Mouse (Mus musculus) lung, postnatal 0 days (tissue): ENCODE data around the gene Adgrl3. TPM values are rescaled to one million over a fixed set of nuclear protein-coding genes. Genes with fewer than 3 reads are reported as not detected.
A peak's percentile ranks its signal among the peaks of the same experiment; 100 is the strongest.

ENCODE experiments used
- ATAC-seq: fragments of 200-750 bp; cut with Nextera tagmentation; 2 replicates; pipeline ENCODE4 v1.8.0; 2017; ENCODE audit warnings: moderate library complexity
- DNase-seq: peaks from one replicate; pipeline ENCODE4 v3.0.0-alpha.2; 2016; ENCODE audit warnings: low spot score
- H3K27ac ChIP-seq: fragments of 300-500 bp; sonication (generic); 2 replicates; pipeline ENCODE4 v1.5.1; 2014; ENCODE audit warnings: antibody characterized with exemption, mild to moderate bottlenecking, low read length, mixed read lengths
- H3K27me3 ChIP-seq: fragments of 300-500 bp; sonication (generic); replicated peaks from 2 replicates; pipeline ENCODE4 v1.6.1; 2014; ENCODE audit warnings: low read length, mixed read lengths; ENCODE audit not compliant: insufficient read depth
- H3K36me3 ChIP-seq: fragments of 300-500 bp; sonication (generic); 2 replicates; pipeline ENCODE4 v1.6.1; 2014; ENCODE audit warnings: low read length, mixed read lengths; ENCODE audit not compliant: insufficient read depth
- H3K4me1 ChIP-seq: fragments of 300-500 bp; sonication (generic); 2 replicates; pipeline ENCODE4 v1.6.1; 2014; ENCODE audit warnings: antibody characterized with exemption, low read depth, low read length, mixed read lengths; ENCODE audit not compliant: insufficient read depth
- H3K4me2 ChIP-seq: fragments of 300-500 bp; sonication (generic); replicated peaks from 2 replicates; pipeline ENCODE4 v1.6.1; 2014; ENCODE audit warnings: low read depth, mild to moderate bottlenecking, low read length, moderate library complexity, mixed read lengths
- H3K4me3 ChIP-seq: fragments of 300-500 bp; sonication (generic); 2 replicates; pipeline ENCODE4 v1.5.1; 2014; ENCODE audit warnings: low read depth, low read length
- H3K9ac ChIP-seq: fragments of 300-500 bp; sonication (generic); replicated peaks from 2 replicates; pipeline ENCODE4 v1.6.1; 2014; ENCODE audit warnings: low read depth, mild to moderate bottlenecking
- H3K9me3 ChIP-seq: fragments of 300-500 bp; sonication (generic); 2 replicates; pipeline ENCODE4 v1.6.1; 2016; ENCODE audit warnings: low read length, mixed read lengths
- CTCF ChIP-seq: IDR thresholded peaks from 2 replicates; pipeline ENCODE4 v1.5.1; 2016; ENCODE audit warnings: antibody characterized with exemption, mild to moderate bottlenecking
- EP300 ChIP-seq: IDR thresholded peaks from 2 replicates; pipeline ENCODE4 v1.6.1; 2016; ENCODE audit warnings: antibody characterized with exemption, mild to moderate bottlenecking, control low read depth
- WGBS: fragments of 180-500 bp; shearing (Covaris S2); extraction: QIAGEN DNeasy Blood & Tissue Kit; methylation state at CpG from one replicate; pipeline ENCODE4 v1.1.7; 2014; 5-methylcytosine and 5-hydroxymethylcytosine counted together
- polyA plus RNA-seq: library from polyadenylated mRNA; unstranded; fragments of >200 nt; fragmentation: Nextera tagmentation; extraction: Ambion mirVana; gene quantifications from 2 replicates; pipeline ENCODE4 v1.2.1, GENCODE M21; 2015

Adgrl3 gene
- polyA plus RNA-seq, 1 experiment from 2014 or later, result 13.5 TPM

DNA sequence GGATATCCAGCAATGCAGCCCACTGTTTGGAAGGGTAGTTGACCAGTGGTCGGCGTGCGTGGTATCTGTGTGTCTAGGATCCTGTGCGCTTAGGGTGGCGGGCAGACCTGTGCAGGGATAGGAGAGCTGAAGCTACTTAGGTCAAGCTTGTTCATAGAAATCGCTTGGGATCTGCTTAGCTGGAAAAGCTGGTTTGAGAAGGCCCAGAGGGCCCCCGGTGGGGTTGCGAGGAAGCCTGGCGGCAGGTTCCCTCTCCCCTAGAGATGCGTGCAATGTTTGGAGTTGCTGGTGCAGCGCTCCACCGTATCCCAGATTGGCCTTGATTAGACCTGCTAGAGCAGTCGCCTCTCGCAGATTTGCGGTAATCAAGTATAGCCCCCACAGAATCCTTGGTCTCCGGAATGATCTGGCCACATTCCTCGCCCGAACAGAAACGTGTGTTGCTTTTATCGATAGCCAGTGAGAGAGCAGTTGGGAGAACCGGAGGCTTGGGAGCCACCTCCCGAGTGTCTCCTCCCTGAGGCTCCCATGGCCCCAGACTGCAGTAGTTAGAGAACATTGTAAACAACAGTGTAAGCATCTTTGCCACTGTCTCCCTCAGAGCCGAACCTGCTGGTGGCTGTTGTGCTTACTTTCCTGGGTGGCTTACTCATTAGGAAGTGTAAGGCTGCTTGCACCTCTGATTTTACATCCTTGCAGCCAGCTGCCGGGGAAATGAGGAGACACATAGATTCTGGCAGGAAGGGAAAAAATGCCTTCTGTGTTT lies 2.6 kb downstream of the Adgrl3 start:
- H3K27me3 ChIP-seq, result 0 out of 2 replicates have a peak, but pooled peaks cover 8% of the 10 kb centered on the region
- H3K4me3 ChIP-seq, result peak overlapping the region; percentile 63
- H3K27ac ChIP-seq, result peak overlapping the region; percentile 38; the same call in 1 of the 2 replicates
- ATAC-seq, result no peak
- no peaks in the 10 kb centered on the region for H3K36me3 ChIP-seq
- H3K4me2 ChIP-seq, result peak overlapping the region; percentile 81
- H3K4me1 ChIP-seq, result peaks cover 4% of the 10 kb centered on the region; the same call in 1 of the 2 replicates
- peak; percentile 22 for DNase-seq
- H3K9me3 ChIP-seq, result no peaks in the 10 kb centered on the region
- H3K9ac ChIP-seq, result peak overlapping the region; percentile 50
- 2% methylated on average over 24 of the region's 24 CpGs for whole genome bisulfite sequencing
- no peak for TF ChIP-seq EP300

DNA sequence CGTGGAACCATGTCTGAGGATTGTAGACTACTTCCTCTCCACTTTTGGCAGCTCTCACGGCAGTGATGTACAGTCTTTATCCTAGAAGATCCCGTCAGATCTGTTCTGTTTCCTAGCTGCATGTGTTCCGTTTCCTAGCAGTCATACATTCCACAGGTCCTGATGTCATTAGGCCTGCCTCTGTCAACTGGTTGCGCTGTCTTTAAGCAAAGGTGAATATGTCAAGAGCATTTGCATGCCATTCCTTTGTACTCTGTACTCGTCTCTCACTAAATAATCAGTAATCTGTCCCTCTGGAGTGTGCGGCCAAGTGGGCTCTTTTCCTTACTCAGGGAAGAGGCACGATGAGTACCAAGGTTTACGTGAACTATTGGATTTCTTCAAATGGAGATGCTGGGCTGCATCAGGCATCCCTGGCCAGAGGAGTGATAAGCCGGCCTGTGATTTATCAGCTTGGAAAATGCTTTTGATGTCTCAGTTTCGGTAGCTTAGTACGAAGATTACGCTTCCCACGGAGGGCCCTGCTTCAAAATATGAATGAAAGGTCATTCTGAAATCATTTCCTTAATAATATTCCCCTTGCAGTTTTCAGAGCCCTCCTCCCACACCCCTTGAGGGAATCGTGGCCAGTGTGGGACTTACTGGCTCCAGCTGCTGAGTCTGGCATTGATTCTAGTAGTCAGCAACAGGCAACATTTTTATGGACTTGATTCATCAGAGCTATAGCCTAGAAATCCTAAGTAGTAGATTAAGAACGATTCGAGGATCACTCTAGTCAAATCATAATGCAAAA lies 4.2 kb downstream of the Adgrl3 start:
- TF ChIP-seq EP300 (peak; percentile 31; the same call in 1 of the 2 replicates), CTCF (no peak)
- 0 out of 2 replicates have a peak, but pooled peaks cover 8% of the 10 kb centered on the region for H3K27me3 ChIP-seq
- DNase-seq (peak; percentile 69), ATAC-seq (peak; percentile 24)
- H3K9me3 ChIP-seq, result no peaks in the 10 kb centered on the region
- H3K4me1 ChIP-seq, result peaks cover 4% of the 10 kb centered on the region; the same call in 1 of the 2 replicates
- H3K9ac ChIP-seq, result no peak overlapping the region
- H3K4me2 ChIP-seq, result peak overlapping the region; percentile 30
- no peak overlapping the region for H3K4me3 ChIP-seq
- WGBS, result 21% methylated on average over 17 of the region's 17 CpGs
- H3K36me3 ChIP-seq, result no peaks in the 10 kb centered on the region
- no peak overlapping the region for H3K27ac ChIP-seq

DNA sequence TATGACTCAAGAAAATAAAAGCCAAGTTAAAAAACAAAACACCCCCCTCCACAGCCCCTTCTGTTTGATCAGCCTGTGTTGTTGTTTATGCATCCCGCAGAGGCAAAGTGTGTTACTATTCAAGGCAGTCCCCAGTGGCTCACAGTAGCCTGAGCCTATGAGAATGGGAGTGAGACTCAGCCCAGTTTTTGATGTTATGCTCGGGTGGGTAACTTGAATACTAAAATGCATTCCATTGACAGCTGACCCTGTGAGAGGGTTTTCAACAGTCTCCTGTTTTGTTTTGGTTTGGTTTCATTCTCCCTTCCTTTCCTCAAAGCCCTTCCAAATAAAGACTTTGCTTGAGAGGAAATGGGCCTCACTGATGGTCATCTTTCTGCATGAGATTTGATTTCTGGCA lies 8.9 kb downstream of the Adgrl3 start:
- Histone ChIP-seq H3K27ac (no peak overlapping the region), H3K27me3 (no peaks in the 10 kb centered on the region), H3K4me2 (no peak overlapping the region), H3K4me1 (peaks cover 4% of the 10 kb centered on the region; the same call in 1 of the 2 replicates), H3K36me3 (no peaks in the 10 kb centered on the region), H3K4me3 (no peak overlapping the region), H3K9me3 (no peaks in the 10 kb centered on the region), H3K9ac (no peak overlapping the region)
- 34% methylated on average over 2 of the region's 2 CpGs for WGBS
- TF ChIP-seq EP300 (no peak), CTCF (no peak)
- peak; percentile 8 for DNase-seq
- no peak for ATAC-seq

DNA sequence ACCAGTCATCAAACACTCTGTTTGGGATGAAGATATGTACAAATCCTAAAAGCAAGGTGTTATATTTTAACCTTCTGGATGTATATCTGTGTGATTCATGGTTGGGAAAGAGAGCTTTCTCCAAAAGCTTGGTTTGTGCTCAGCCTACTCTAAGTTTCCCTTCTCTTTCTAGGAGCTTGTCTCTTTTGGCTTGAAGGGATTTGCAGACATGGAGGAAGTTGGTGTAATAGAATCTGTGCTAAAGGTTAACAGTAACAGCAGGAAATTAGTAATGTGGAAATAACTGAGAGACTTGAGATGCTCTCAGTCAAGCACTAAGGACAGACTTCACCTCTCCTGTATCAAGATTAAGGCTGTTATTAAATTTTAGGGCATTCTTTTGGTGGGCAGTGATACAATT lies 17.2 kb downstream of the Adgrl3 start:
- Histone ChIP-seq H3K9ac (no peak overlapping the region), H3K4me3 (no peak overlapping the region), H3K27ac (no peak overlapping the region), H3K36me3 (no peaks in the 10 kb centered on the region), H3K9me3 (no peaks in the 10 kb centered on the region), H3K4me1 (no peaks in the 10 kb centered on the region), H3K4me2 (no peak overlapping the region), H3K27me3 (no peaks in the 10 kb centered on the region)
- TF ChIP-seq EP300 (no peak), CTCF (no peak)
- DNase-seq (peak; percentile 34), ATAC-seq (no peak)

DNA sequence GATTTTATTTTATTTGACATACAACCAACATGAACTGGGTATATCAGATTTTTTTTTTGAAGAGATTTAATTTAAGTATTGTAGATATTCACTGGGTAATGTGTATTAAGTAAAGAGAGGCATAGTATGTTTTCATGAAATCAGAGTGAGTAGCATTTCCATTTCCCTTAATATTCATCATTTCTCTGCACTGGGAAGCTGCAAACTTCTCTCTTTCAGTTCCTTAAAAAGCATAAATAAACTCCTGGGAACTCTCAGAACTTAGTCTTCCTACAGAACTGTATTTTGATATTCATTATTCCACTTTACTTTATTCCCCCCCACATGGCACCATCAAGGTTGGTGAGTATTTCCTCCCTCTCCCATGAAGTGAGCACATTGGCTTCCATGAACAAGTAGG lies 23.9 kb downstream of the Adgrl3 start:
- TF ChIP-seq CTCF (no peak), EP300 (no peak)
- Histone ChIP-seq H3K36me3 (no peaks in the 10 kb centered on the region), H3K4me3 (no peak overlapping the region), H3K9ac (no peak overlapping the region), H3K27ac (no peak overlapping the region), H3K27me3 (no peaks in the 10 kb centered on the region), H3K4me2 (no peak overlapping the region), H3K4me1 (no peaks in the 10 kb centered on the region), H3K9me3 (no peaks in the 10 kb centered on the region)
- ATAC-seq (no peak), DNase-seq (no peak)

DNA sequence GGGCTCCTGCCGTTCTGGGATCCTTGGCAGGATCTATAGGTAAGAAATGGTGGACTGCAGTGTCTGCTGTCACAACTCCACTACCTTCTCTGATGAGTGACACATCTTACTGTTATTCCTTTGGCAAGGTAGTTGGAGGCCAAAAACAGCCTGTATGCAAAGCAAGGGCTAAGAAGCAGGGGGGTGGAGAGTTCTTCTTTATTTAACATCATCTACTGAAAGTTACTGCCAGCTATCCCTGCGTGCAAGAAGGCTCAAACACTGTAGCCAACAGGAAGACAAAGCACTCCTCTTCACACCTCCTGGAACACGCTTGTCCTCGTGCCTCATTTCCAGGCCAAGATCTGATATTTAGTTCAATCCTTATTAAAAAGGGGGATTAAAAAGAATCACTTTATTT lies 26.2 kb downstream of the Adgrl3 start:
- 78% methylated on average over 4 of the region's 4 CpGs for WGBS
- Histone ChIP-seq H3K4me3 (no peak overlapping the region), H3K27ac (no peak overlapping the region), H3K4me2 (no peak overlapping the region), H3K9me3 (no peaks in the 10 kb centered on the region), H3K27me3 (no peaks in the 10 kb centered on the region), H3K36me3 (no peaks in the 10 kb centered on the region), H3K4me1 (no peaks in the 10 kb centered on the region), H3K9ac (no peak overlapping the region)
- DNase-seq (no peak), ATAC-seq (no peak)
- no peak for TF ChIP-seq EP300
- no peak for TF ChIP-seq CTCF
